Mouse (Mus musculus): ENCODE measurements around the gene Pef1.

- TF ChIP-seq POLR2A (IDR thresholded peaks at IDR 0.05; ENCODE audit: insufficient read length, low read depth), result no peak
- no peak for TF ChIP-seq TCF12 (IDR thresholded peaks at IDR 0.05; ENCODE audit: insufficient read depth, poor library complexity, severe bottlenecking)
- no peak for TF ChIP-seq TCF3 (IDR thresholded peaks at IDR 0.05; ENCODE audit: insufficient read length, low read depth)
- TF ChIP-seq E2F4 (IDR thresholded peaks at IDR 0.05; ENCODE audit: insufficient read depth), result no peak
Measured at GRCm38 (mm10) chr4:130108929-130109328, 6.6 kb downstream of the Pef1 start.

Measured in myocyte (in vitro differentiated cells).